Mouse (Mus musculus): ENCODE measurements around the gene Klhl21.

DNA sequence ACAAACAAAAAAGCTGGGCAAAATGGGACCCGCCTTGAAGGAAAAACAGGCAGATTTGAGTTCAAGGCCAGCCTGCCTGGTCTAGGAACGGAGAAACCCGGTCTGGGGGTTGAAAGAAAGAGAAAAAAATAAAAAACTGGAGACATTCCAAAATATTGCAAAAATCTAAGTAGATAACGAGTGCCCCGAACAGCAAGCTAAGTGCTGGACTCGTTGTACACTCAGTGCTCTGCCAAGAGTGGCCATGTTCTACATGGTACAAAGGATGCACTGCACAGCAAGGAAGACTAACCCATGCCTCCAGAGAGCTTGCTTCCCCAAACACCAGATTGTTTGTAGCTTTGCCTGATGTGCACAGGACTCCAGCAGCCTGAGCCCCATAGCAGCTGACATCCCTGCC is 15.6 kb upstream of the Klhl21 start:
- no peak for TF ChIP-seq EP300 (IDR thresholded peaks at IDR 0.05; ENCODE audit: low read depth)
- TF ChIP-seq CTCF (IDR thresholded peaks at IDR 0.05; ENCODE audit: low read depth), result no peak
